ENCODE assay signal across 12 mouse cellular contexts in genomic region chr12:26100140-26100539, GRCm38 (mm10).
"Had no signal": no experiment of that assay in that cellular context is flagged by ENCODE, and none has a peak within 500 bp of the region (broad histone marks: within the 10 kb centered on the region; RNA-seq: fewer than 3 reads in every experiment).

No protein-coding gene starts in this region.

- H3K4me1 ChIP-seq: limb, embryonic 15.5 days; liver, embryonic 12.5 days; lung, embryonic 15.5 days; megakaryocyte, embryonic 14.5 days; midbrain, embryonic 15.5 days; neural tube, embryonic 13.5 days had no signal

- H3K27me3 ChIP-seq: limb, embryonic 15.5 days; liver, embryonic 12.5 days; lung, embryonic 15.5 days; megakaryocyte, embryonic 14.5 days; midbrain, embryonic 15.5 days; neural tube, embryonic 13.5 days had no signal

- DNase-seq: kidney, adult 9 months; kidney, postnatal 14 days; lung, postnatal 14 days; right cerebral cortex, postnatal 14 days; thymus, postnatal 36 days had no signal

- H3K36me3 ChIP-seq: limb, embryonic 15.5 days; liver, embryonic 12.5 days; lung, embryonic 15.5 days; midbrain, embryonic 15.5 days; neural tube, embryonic 13.5 days had no signal

- H3K27ac ChIP-seq: limb, embryonic 15.5 days; liver, embryonic 12.5 days; lung, embryonic 15.5 days; macrophage; midbrain, embryonic 15.5 days; neural tube, embryonic 13.5 days had no signal

- H3K4me3 ChIP-seq: limb, embryonic 15.5 days; liver, embryonic 12.5 days; lung, embryonic 15.5 days; megakaryocyte, embryonic 14.5 days; midbrain, embryonic 15.5 days; neural tube, embryonic 13.5 days had no signal

- H3K9me3 ChIP-seq: limb, embryonic 15.5 days; liver, embryonic 12.5 days; lung, embryonic 15.5 days; midbrain, embryonic 15.5 days; neural tube, embryonic 13.5 days had no signal
